Mouse (Mus musculus): Measurements from ENCODE around the gene Mrpl55. TPM values are rescaled to one million over a fixed set of nuclear protein-coding genes. Genes with fewer than 3 reads are reported as not detected.

The Mrpl55 gene
- polyA plus RNA-seq, 1 experiment from 2014 or later: 74.0 TPM

DNA sequence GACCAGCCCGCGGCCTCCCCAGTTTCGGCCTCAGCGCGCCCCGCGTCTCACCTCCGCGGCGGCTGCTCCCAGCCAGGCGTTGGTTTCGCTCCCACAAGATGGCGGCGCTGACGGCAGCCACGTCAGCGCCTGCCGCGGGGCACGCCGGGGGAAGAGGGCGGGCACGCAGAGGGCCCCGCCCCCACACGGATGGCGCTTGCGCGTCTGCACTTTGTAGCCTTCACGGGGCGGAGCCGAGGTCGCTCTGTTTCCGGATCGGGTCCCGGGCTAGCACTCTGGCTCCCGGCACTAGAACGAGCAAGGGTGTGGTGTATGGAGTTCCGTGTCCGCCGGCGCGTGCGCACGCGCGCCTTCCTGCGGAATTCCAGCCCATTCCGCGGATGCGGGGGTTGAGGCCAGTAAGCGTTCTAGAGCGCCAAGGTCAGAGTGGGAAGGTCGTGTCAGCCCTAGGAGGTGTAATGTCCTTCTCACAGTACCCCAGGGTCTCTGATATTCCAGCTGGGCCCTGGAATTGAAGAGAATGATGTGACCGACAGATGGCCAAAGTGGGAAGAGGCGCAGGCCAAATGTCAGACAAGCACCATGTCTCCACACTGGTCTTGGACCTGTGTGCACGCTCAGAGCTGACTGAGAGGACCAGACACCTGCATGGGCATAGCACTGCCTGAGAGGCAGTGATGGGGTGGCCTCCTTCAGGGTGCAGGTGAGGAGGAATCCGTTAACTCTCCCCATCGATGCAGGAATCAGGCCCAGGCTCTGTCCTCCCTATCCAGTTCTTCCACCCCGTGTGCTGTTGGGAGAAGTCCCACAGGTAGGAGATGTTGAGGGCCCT, 26.1 kb downstream of the Mrpl55 start, which contains the start of gene Arf1:
Arf1 (minus strand) TSS at position 149 of the 832 bp plus-strand sequence.
- H3K4me1 ChIP-seq (ENCODE audit: insufficient read depth, low read depth, low read length): peaks cover 31% of the 10 kb centered on the region
- WGBS: 6% methylated on average over 52 of the region's 59 CpGs
- H3K36me3 ChIP-seq (ENCODE audit: insufficient read depth, low read length): no peaks in the 10 kb centered on the region
- no peaks in the 10 kb centered on the region for H3K27me3 ChIP-seq (replicated peaks; ENCODE audit: insufficient read depth, low read length)
- H3K9ac ChIP-seq (replicated peaks; ENCODE audit: low read depth): peak within 1 kb of the TSS; percentile 99
- peak; percentile 96 for ATAC-seq
- TF ChIP-seq CTCF (IDR thresholded peaks at IDR 0.05) (peak; percentile 17; the same call in 1 of the 2 replicates), EP300 (IDR thresholded peaks at IDR 0.05) (no peak)
- peak within 1 kb of the TSS; percentile 99 for H3K4me3 ChIP-seq (ENCODE audit: low read depth, low read length)
- no peaks in the 10 kb centered on the region for H3K9me3 ChIP-seq (ENCODE audit: low read length)
- H3K27ac ChIP-seq (ENCODE audit: low read length): peak within 1 kb of the TSS; percentile 99
- DNase-seq (ENCODE audit: low spot score): peak; percentile 97
- H3K4me2 ChIP-seq (replicated peaks; ENCODE audit: low read depth, low read length): peak within 1 kb of the TSS; percentile 93

DNA sequence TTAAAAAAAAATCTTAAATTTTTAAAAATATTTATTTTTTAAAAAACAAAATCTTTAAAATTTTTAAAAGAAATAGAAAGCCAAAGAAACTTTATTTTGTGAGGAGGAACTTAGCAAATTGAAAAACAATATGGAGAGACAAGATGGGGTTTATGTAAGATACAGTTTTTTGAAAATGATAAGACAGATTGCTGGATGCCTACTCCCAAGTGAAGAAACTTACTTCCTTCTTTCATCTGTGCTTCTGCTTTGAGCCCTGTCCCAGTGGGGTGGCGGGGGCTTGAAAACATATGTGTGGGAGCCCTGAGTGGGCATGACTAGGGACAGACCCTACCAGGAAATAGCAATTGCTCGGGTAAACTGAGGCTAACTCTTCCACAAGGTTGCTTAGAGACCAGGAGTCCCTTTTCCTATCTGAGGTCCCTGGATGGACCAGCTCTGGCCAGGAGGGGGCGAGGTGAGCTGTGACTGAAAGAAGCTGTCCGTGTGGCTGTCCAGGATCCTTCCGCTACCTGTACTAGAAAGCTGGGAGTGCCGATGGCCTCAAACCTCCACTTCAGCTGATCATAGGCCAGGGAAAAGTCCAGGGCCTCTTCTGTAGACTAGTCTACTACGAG, 28.0 kb downstream of the Mrpl55 start:
- DNase-seq (ENCODE audit: low spot score) (peak; percentile 74), ATAC-seq (no peak)
- Histone ChIP-seq H3K4me1 (ENCODE audit: insufficient read depth, low read depth, low read length) (peaks cover 16% of the 10 kb centered on the region), H3K9me3 (ENCODE audit: low read length) (no peaks in the 10 kb centered on the region), H3K27me3 (replicated peaks; ENCODE audit: insufficient read depth, low read length) (no peaks in the 10 kb centered on the region), H3K4me2 (replicated peaks; ENCODE audit: low read depth, low read length) (no peak overlapping the region), H3K27ac (ENCODE audit: low read length) (no peak overlapping the region), H3K4me3 (ENCODE audit: low read depth, low read length) (no peak overlapping the region), H3K36me3 (ENCODE audit: insufficient read depth, low read length) (no peaks in the 10 kb centered on the region), H3K9ac (replicated peaks; ENCODE audit: low read depth) (no peak overlapping the region)
- TF ChIP-seq EP300 (IDR thresholded peaks at IDR 0.05) (no peak), CTCF (IDR thresholded peaks at IDR 0.05) (peak; percentile 85)
- WGBS: 7% methylated on average over 7 of the region's 7 CpGs

DNA sequence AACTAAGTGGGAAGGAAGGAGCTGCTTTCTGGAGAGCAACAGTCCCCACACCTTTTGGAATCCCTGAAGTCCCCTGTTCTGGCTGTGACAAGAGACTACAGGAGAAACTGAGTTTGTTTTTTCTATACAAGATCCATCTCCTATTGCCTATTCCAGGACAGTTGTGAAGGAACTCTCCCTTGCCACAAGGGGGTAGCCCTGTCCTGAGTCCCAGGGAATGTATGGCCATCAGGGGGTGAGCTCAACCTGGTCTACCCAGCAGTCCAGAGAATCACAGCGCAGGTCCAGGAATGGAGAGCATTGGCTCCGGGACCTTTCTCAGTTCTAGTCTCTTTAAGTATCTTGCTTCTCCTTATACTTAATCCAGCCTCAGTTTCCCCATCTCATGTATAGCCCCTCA, 30.5 kb downstream of the Mrpl55 start:
- no peak overlapping the region for H3K27ac ChIP-seq (ENCODE audit: low read length)
- no peaks in the 10 kb centered on the region for H3K9me3 ChIP-seq (ENCODE audit: low read length)
- no peaks in the 10 kb centered on the region for H3K27me3 ChIP-seq (replicated peaks; ENCODE audit: insufficient read depth, low read length)
- DNase-seq (ENCODE audit: low spot score) (no peak), ATAC-seq (no peak)
- H3K4me1 ChIP-seq (ENCODE audit: insufficient read depth, low read depth, low read length): no peaks in the 10 kb centered on the region; the same call in 1 of the 2 replicates
- H3K4me2 ChIP-seq (replicated peaks; ENCODE audit: low read depth, low read length): no peak overlapping the region
- peak; percentile 65 for TF ChIP-seq CTCF (IDR thresholded peaks at IDR 0.05)
- TF ChIP-seq EP300 (IDR thresholded peaks at IDR 0.05): no peak
- H3K4me3 ChIP-seq (ENCODE audit: low read depth, low read length): no peak overlapping the region
- H3K36me3 ChIP-seq (ENCODE audit: insufficient read depth, low read length): no peaks in the 10 kb centered on the region
- H3K9ac ChIP-seq (replicated peaks; ENCODE audit: low read depth): no peak overlapping the region
- WGBS: 61% methylated on average over 2 of the region's 2 CpGs

DNA sequence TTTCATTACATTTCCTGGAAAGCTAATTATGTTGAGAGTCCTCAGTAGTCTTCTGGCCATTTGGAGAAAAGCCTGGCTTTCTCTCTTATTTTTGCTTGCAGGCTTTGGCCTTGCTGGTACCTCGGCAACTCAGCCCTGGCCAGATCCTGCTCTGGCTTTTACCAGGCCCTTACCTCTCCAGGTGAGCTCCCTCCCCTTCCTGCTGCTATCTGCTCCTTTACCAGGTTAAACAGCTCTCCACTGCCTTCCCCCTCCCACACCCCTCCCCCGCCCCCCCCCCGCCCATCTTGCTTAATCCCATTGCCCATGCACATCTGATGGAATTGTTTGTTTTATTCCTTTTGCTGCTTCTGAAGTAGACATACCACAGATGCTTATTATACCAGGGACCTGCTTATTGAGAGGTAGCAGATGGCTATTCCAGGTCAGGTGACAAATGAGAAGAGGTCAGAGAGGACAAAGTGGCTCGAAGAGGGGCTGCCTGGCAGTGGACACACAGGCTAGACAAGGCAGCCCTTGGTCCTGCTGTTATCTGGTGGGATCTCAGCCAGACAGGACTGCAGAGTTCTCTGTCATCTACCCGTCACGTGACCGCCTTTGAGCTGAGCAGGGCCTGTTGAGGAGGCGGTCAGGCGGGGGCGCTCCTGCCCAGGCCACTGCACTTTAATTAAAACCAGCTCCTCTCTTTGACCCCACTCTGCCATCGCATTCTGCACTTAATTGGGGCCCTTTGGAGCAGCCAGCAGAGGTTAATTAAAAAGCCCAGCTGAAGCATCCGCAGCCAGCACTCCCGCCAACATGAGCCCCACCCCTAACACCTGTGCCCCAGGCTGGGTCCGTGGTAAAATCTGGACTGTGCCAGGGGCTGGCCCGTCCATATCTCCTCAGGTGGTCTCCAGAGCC, 36.5 kb downstream of the Mrpl55 start:
- no peaks in the 10 kb centered on the region for H3K9me3 ChIP-seq (ENCODE audit: low read length)
- peak; percentile 96 for ATAC-seq
- H3K4me1 ChIP-seq (ENCODE audit: insufficient read depth, low read depth, low read length): no peaks in the 10 kb centered on the region
- no peak overlapping the region for H3K4me3 ChIP-seq (ENCODE audit: low read depth, low read length)
- WGBS: 3% methylated on average over 14 of the region's 15 CpGs
- H3K27ac ChIP-seq (ENCODE audit: low read length): peak overlapping the region; percentile 60
- H3K36me3 ChIP-seq (ENCODE audit: insufficient read depth, low read length): no peaks in the 10 kb centered on the region
- peak; percentile 88 for TF ChIP-seq EP300 (IDR thresholded peaks at IDR 0.05)
- TF ChIP-seq CTCF (IDR thresholded peaks at IDR 0.05): peak; percentile 79
- H3K9ac ChIP-seq (replicated peaks; ENCODE audit: low read depth): no peak overlapping the region
- no peaks in the 10 kb centered on the region for H3K27me3 ChIP-seq (replicated peaks; ENCODE audit: insufficient read depth, low read length)
- peak; percentile 95 for DNase-seq (ENCODE audit: low spot score)
- H3K4me2 ChIP-seq (replicated peaks; ENCODE audit: low read depth, low read length): no peak overlapping the region

DNA sequence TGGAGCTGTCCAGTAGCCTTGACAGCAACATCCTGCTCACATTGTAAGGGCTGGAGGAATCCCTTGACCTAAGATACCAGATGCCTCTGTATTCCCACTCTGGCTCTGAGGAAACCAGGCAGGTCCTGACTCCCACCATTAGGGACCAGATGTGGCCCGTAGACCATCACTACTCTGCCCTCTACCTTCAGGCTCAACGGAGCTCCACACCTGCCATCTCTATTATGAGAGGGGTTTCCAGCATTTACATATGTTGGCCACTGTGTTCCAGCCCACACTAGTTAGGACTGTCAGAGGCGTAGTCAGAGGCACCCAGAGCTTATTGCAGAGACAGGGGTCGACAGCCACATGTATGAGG, 37.1 kb downstream of the Mrpl55 start:
- no peaks in the 10 kb centered on the region for H3K27me3 ChIP-seq (replicated peaks; ENCODE audit: insufficient read depth, low read length)
- no peak for DNase-seq (ENCODE audit: low spot score)

DNA sequence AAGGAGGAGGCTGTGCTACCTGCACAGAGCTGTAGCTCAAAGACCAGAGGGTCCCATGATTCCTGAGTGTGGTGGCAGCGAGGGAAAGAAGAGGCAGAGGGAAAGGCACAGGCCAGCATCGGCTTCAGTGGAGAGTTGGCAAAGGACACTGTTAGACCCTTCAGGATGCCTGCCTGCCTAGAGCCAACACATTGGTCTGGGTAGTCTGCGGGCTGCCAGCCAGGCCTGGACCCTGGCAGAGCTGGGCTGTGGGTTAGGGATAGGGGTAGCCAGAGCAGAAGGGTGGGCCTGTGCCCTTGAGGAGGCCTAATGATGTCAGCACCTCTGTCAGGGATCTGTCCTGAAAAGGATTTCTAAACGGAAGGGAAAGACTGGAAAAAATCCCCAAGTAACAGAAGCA, 37.5 kb downstream of the Mrpl55 start:
- Histone ChIP-seq H3K36me3 (ENCODE audit: insufficient read depth, low read length) (no peaks in the 10 kb centered on the region), H3K9ac (replicated peaks; ENCODE audit: low read depth) (no peak overlapping the region), H3K4me3 (ENCODE audit: low read depth, low read length) (no peak overlapping the region), H3K9me3 (ENCODE audit: low read length) (no peaks in the 10 kb centered on the region), H3K27me3 (replicated peaks; ENCODE audit: insufficient read depth, low read length) (no peaks in the 10 kb centered on the region), H3K4me1 (ENCODE audit: insufficient read depth, low read depth, low read length) (no peaks in the 10 kb centered on the region), H3K27ac (ENCODE audit: low read length) (peak overlapping the region; percentile 60; the same call in 1 of the 2 replicates), H3K4me2 (replicated peaks; ENCODE audit: low read depth, low read length) (no peak overlapping the region)
- DNase-seq (ENCODE audit: low spot score) (no peak), ATAC-seq (no peak)
- 64% methylated on average over 4 of the region's 4 CpGs for WGBS
- no peak for TF ChIP-seq EP300 (IDR thresholded peaks at IDR 0.05)
- no peak for TF ChIP-seq CTCF (IDR thresholded peaks at IDR 0.05)

More for the DNA sequence above, 37.1 kb downstream of the Mrpl55 start:
- Histone ChIP-seq H3K4me3 (ENCODE audit: low read depth, low read length) (no peak overlapping the region), H3K36me3 (ENCODE audit: insufficient read depth, low read length) (no peaks in the 10 kb centered on the region), H3K27ac (ENCODE audit: low read length) (peak overlapping the region; percentile 60), H3K4me1 (ENCODE audit: insufficient read depth, low read depth, low read length) (no peaks in the 10 kb centered on the region), H3K9me3 (ENCODE audit: low read length) (no peaks in the 10 kb centered on the region), H3K4me2 (replicated peaks; ENCODE audit: low read depth, low read length) (no peak overlapping the region), H3K9ac (replicated peaks; ENCODE audit: low read depth) (no peak overlapping the region)
- WGBS: 54% methylated on average over 4 of the region's 4 CpGs
- TF ChIP-seq EP300 (IDR thresholded peaks at IDR 0.05): no peak
- no peak for TF ChIP-seq CTCF (IDR thresholded peaks at IDR 0.05)
- no peak for ATAC-seq

Measured in lung, postnatal 0 days (tissue).